Mouse (Mus musculus): ENCODE results near the gene Gstm2.
A peak's percentile ranks its signal among the peaks of the same experiment; 100 is the strongest.
"Not testable (repeated sequence)": the region's sequence is repeated elsewhere in the genome, so short reads cannot be mapped to it uniquely, and the experiment has no call there.

Gene Gstm2

DNA sequence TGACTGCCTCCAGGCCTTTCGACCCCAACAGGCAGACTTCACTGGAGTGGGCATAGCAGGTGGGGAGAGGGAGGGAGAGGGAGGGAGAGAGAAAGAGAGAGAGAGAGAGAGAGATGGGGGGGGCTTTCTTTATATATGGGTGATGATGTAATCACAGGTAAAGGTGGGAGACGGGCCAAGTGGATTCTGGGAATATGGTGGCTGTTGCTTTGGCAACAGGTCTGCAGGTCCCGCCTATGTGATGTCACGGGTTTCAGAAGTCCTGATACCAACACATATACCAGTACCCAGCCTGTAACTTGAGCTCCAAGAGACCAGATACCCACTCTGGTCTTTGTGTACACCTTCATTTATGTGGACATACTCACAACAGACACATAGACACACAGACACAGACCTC, 10.3 kb upstream of the Gstm2 start:
- DNase-seq (ENCODE audit: low spot score in 2 of 2): no peak

- not testable (repeated sequence) for DNase-seq (ENCODE audit: low spot score in 2 of 2)
Observed at GRCm38 (mm10) chr3:107995974-107996373, 9.7 kb upstream of the Gstm2 start.

- DNase-seq (ENCODE audit: low spot score in 2 of 2): not testable (repeated sequence)
Observed at GRCm38 (mm10) chr3:107985141-107985540, 1.1 kb downstream of the Gstm2 start.

GRCm38 (mm10) chr3:107984471-107984870, 1.8 kb downstream of the Gstm2 start:
- DNase-seq (ENCODE audit: low spot score in 2 of 2): no peak

DNA sequence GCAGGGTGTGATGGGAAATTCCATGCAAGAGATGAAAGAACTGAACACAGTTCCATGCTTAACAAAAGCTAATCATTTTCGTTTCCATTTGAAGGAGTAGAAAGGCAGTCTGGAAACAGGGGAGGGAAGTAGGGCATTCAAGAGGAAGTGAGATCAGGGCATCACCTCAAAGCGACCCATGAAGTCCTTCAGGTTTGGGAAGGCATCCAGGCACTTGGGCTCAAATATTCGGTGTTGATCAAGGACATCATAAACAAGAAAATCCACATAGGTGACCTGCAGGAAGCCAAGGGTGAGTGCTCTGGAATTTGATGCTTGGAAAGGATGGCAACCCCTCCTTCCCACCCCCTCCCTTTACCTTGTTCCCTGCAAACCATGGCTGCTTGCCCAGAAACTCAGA, 2.5 kb downstream of the Gstm2 start:
- no peak for DNase-seq (ENCODE audit: low spot score in 2 of 2)

DNA sequence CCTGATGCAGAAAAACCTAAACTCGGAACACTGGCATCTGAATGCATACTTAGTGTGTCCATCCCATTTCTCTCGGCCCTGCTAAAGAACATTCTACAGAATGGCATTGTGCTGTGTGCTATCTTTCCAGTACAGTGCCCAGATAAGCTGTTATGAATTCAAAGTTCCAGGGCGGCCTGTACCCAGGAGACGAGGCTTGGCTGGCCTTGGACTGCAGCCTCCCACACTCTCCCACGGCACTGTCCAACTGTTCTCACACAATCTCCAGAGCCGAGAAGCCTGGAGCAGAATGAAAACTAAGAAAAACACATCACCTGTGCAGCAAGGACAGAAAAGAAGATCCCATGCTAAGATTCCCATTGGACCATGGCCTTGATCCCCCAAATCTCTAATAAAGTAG, 3.5 kb downstream of the Gstm2 start:
- DNase-seq (ENCODE audit: low spot score in 2 of 2): no peak

DNA sequence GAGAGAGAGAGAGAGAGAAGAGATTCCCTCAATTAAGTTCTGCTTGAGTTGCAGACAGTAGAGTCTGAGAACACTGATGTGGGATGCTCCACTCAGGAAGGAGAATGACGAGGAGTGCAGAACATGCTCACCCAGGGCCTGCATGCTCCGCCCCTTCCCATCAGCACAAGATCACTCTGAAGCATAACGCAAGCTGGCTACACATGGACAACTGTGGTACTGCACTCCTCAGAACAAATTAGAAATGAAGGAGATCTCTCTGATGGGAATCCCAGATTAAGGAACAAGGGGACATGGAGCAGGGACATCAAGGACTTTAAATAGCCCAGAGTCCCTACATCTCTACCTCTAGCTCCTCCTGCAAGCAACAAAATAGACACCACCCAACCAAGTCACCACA, 5.0 kb downstream of the Gstm2 start:
- no peak for DNase-seq (ENCODE audit: low spot score in 2 of 2)

- no peak for DNase-seq (ENCODE audit: low spot score in 2 of 2)
Observed at GRCm38 (mm10) chr3:107977691-107978090, 8.6 kb downstream of the Gstm2 start.

GRCm38 (mm10) chr3:107974237-107974636, 12.0 kb downstream of the Gstm2 start:
- DNase-seq (ENCODE audit: low spot score in 2 of 2): no peak

GRCm38 (mm10) chr3:107972070-107972469, 14.2 kb downstream of the Gstm2 start:
- no peak for DNase-seq (ENCODE audit: low spot score in 2 of 2)

DNA sequence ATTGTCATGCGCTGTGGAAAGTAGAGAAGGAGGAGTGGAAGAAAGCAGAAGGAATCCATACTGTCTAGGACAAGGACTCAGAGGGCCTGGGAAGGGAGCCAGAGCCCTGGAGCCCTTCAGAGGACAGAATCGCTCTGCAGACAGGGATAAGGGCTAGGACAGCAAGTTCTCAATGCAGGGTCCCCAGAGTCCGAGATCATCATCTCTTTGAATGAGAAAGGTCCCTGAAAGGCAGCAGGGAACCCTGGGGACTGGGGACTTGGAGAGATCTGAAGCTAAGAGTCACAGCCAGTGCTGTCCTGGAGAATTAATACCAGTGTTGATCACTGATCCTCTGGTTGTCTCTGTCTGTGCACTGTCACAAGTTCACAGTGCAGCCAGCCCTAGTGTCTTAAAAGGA, 15.2 kb downstream of the Gstm2 start:
- DNase-seq (ENCODE audit: low spot score in 2 of 2): not testable (repeated sequence)

GRCm38 (mm10) chr3:107968724-107969395, 17.4 kb downstream of the Gstm2 start, which contains the start of gene Gstm3:
Gstm3 (minus strand) TSS chr3:107969283.
- DNase-seq (ENCODE audit: low spot score in 2 of 2): no peak

GRCm38 (mm10) chr3:107966631-107967030, 19.6 kb downstream of the Gstm2 start:
- DNase-seq (ENCODE audit: low spot score in 2 of 2): no peak

GRCm38 (mm10) chr3:107965592-107965991, 20.7 kb downstream of the Gstm2 start:
- no peak for DNase-seq (ENCODE audit: low spot score in 2 of 2)

DNA sequence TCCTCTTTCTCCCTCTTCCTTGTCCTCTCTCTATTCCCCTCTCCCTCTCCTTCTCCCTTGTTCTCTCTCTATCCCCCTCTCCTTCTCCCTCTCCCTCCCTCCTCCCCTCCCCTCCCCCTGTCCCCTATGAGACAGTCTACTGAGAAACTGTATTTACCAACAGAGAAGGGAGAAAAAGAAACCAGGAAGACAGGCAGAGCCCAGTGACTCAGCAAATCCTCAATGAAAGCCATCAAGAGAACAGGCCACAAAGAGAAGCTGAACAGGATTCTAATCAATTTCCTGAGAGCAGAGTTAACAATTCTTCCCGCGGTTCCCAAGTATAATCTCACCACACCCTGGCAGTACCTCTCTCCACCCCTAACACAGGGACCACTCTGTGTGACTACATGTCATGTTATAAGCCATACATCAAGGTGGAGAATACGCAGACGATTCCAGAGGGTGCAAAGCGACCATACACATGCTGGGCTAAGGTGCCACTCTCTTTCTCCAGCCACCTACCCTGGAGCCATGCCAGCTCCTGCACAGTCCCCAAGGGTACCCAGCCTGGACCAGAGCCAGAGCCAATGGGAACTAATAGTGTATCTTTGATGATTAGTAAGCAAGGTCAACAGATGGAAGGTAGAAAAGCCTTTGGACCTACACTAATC, 21.5 kb downstream of the Gstm2 start:
- no peak for DNase-seq (ENCODE audit: low spot score in 2 of 2)

DNA sequence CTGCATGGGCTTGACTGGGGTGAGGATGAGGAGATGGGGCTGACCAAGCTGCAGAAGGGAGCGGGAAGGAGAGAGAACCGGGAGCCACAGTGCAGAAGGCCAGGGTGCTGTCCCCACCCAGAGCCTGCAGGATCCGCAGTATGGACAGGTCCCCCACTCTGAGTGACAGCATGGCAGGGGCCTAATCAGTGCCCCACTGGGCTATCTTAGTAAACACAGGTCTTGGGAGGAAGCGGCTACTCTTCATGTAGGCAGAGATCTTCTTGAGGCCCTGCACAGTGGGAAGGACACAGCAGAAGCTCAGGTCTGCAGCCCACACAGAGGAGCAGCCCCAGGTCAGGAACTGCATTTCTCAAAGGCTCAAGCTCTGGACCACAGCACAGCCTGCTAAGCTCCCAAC, 22.2 kb downstream of the Gstm2 start:
- no peak for DNase-seq (ENCODE audit: low spot score in 2 of 2)

DNA sequence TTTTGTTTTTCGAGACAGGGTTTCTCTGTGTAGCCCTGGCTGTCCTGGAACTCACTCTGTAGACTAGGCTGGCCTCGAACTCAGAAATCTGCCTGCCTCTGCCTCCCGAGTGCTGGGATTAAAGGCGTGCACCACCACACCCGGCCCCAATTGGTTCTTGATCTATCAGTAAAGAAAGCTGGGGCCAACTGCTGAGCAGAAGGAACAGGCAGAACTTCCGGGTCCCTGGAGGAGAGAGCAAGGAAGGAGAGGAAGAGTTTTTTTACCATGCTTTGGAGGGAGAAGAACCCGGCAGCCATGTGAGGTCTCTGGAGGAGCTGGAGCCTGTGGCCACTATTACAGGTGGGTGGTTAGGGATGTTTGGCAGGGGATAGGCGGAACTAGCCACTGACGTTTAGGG, 31.0 kb downstream of the Gstm2 start:
- not testable (repeated sequence) for DNase-seq (ENCODE audit: low spot score in 2 of 2)

GRCm38 (mm10) chr3:107953906-107954305, 32.3 kb downstream of the Gstm2 start:
- DNase-seq (ENCODE audit: low spot score in 2 of 2): no peak

DNA sequence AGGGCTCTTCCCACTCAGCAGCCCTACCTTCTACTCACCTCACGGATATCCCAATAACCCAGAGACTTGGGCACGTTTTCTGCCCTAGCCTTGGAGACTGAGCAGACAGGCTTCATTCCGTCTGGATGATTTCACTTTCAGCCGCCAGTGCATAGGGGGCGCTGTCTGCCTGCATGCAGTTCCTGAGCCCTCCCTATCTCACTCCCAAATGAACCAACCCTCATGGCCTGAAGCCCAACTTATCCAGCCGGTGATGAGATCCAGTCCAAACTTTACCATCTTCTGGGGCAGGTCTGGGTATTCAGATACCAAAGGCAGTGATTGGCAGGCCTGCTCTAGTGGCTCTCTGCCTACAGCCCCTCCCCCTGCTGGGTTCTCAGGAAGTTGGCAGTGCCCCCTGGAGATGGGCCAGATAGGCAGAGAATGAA, 32.9 kb downstream of the Gstm2 start:
- DNase-seq (ENCODE audit: low spot score in 2 of 2): peak; percentile 13 to 57

- DNase-seq (ENCODE audit: low spot score in 2 of 2): no peak
Observed at GRCm38 (mm10) chr3:107950531-107950930, 35.7 kb downstream of the Gstm2 start.

DNA sequence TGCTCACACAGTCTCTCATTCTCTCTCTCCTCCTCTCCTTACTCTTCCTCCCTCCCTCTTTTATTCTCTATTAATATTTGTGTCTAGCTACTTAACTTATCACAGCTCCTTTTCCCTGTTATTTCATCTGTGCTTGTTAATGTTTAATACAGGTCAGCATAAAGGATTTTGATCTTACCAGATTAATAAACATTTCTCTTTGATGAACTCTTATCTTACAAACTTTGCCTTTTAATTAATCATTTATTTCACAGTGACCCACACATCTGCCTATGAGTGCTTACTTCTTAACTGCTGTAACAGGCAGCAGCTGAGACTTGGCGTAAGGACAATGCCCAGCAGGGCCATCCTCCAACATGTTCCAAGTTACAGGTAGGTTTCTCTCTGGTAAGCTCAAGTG, 36.8 kb downstream of the Gstm2 start:
- DNase-seq (ENCODE audit: low spot score in 2 of 2): not testable (repeated sequence)

DNA sequence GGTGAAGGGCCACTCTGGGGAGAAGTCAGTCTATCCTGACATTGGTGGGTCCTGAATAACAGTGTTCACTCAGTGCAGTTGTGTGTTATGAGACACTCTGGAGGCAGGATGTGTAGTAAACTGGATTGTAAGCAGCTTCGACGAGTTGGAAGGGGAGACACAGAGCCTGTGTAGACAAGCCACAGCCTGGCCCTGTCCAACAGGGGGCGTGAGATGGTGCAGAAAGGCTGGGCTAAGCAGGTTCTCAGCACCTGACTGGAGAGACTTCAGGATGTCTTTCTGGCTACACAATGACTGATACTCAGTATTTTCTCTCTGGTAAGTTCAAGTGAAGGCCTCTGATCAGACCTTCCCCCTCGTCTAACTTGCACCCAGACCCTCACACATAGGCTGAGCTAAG, 40.5 kb downstream of the Gstm2 start:
- no peak for DNase-seq (ENCODE audit: low spot score in 2 of 2)

DNA sequence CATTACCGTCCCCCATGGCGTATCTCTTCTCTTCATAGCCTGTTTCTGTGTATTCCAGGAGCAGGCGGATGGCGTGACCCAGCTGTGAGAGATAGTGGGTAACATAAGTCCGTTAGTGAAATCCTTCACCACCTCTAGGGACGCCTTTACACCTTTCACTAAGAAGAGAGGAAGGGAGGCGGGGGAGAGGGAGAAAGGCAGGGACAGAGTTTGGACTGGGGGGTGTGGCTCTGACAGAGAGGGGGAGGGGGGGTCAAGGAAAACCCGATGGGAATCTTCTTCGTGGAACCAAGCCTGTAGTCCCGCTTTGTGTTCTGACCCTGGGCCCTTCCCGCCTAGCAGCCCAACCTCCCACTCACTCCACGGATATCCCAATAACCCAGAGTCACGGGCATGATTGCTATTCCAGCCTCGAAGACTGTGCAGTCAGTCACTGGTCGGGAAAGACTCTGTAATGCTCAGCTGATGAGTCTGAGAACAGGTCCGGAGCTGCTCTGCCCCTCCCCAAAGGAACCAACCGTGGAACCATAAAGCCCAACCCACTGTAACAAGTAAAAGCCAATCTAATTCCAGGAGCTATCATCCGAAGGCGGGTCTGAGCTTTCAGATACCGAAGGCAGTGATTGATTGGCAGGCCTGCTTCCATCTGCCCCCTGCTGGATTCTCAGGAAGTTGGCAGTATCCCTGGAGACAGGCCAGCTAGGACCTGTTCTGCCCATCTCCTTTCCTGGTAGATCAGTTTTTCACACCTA, 42.8 kb downstream of the Gstm2 start, which contains the start of gene Gstm6:
Gene Gstm6, minus strand, starts transcription at position 511 of the 752 bp plus-strand sequence.
- no peak for DNase-seq (ENCODE audit: low spot score in 2 of 2)

Measured in spleen, postnatal 10 days (tissue).